Mouse (Mus musculus): ENCODE results near the gene Rft1. TPM values are rescaled to one million over a fixed set of nuclear protein-coding genes. Genes with fewer than 3 reads are reported as not detected.
"Not testable (repeated sequence)": the region's sequence is repeated elsewhere in the genome, so short reads cannot be mapped to it uniquely, and the experiment has no call there.

Rft1 gene
- polyA plus RNA-seq, 1 experiment from 2014 or later = 4.1 TPM

- H3K36me3 ChIP-seq (ENCODE audit: control insufficient read depth, insufficient read depth); ATAC-seq (ENCODE audit: low read depth); H3K9ac ChIP-seq (ENCODE audit: low read depth, low read length); H3K27ac ChIP-seq (ENCODE audit: low read length); H3K4me3 ChIP-seq (ENCODE audit: low read depth, low read length); H3K9me3 ChIP-seq (replicated peaks; ENCODE audit: control insufficient read depth, low read length); H3K4me2 ChIP-seq (ENCODE audit: low read depth, low read length): not testable (repeated sequence)
- WGBS (ENCODE audit: insufficient replicate concordance) = 91% methylated on average over 1 of the region's 1 CpGs
- H3K4me1 ChIP-seq (ENCODE audit: control insufficient read depth, low read depth, low read length) = peaks cover 13% of the 10 kb centered on the region
- H3K27me3 ChIP-seq (ENCODE audit: control insufficient read depth, insufficient read depth, low read depth, low read length) = peaks cover 10% of the 10 kb centered on the region
Observed at GRCm38 (mm10) chr14:30718696-30719095, 64.5 kb downstream of the Rft1 start.

- no peak overlapping the region for H3K27ac ChIP-seq (ENCODE audit: low read length)
- H3K9me3 ChIP-seq (replicated peaks; ENCODE audit: control insufficient read depth, low read length) = no peaks in the 10 kb centered on the region
- H3K4me1 ChIP-seq (ENCODE audit: control insufficient read depth, low read depth, low read length) = peaks cover 13% of the 10 kb centered on the region
- H3K4me3 ChIP-seq (ENCODE audit: low read depth, low read length) = no peak overlapping the region
- H3K36me3 ChIP-seq (ENCODE audit: control insufficient read depth, insufficient read depth) = no peaks in the 10 kb centered on the region
- no peak overlapping the region for H3K9ac ChIP-seq (ENCODE audit: low read depth, low read length)
- WGBS (ENCODE audit: insufficient replicate concordance) = 10% methylated on average over 1 of the region's 1 CpGs
- no peak overlapping the region for H3K4me2 ChIP-seq (ENCODE audit: low read depth, low read length)
- no peak for ATAC-seq (ENCODE audit: low read depth)
- peaks cover 9% of the 10 kb centered on the region for H3K27me3 ChIP-seq (ENCODE audit: control insufficient read depth, insufficient read depth, low read depth, low read length)
Observed at GRCm38 (mm10) chr14:30719514-30719913, 65.4 kb downstream of the Rft1 start.

GRCm38 (mm10) chr14:30721850-30722249 lies 67.7 kb downstream of the Rft1 start:
- no peak overlapping the region for H3K9ac ChIP-seq (ENCODE audit: low read depth, low read length)
- peaks cover 7% of the 10 kb centered on the region for H3K4me1 ChIP-seq (ENCODE audit: control insufficient read depth, low read depth, low read length)
- H3K9me3 ChIP-seq (replicated peaks; ENCODE audit: control insufficient read depth, low read length) = no peaks in the 10 kb centered on the region
- H3K4me2 ChIP-seq (ENCODE audit: low read depth, low read length) = no peak overlapping the region
- H3K4me3 ChIP-seq (ENCODE audit: low read depth, low read length) = no peak overlapping the region
- no peaks in the 10 kb centered on the region for H3K27me3 ChIP-seq (ENCODE audit: control insufficient read depth, insufficient read depth, low read depth, low read length)
- H3K27ac ChIP-seq (ENCODE audit: low read length) = no peak overlapping the region
- no peak for ATAC-seq (ENCODE audit: low read depth)
- 79% methylated on average over 1 of the region's 1 CpGs for WGBS (ENCODE audit: insufficient replicate concordance)
- no peaks in the 10 kb centered on the region for H3K36me3 ChIP-seq (ENCODE audit: control insufficient read depth, insufficient read depth)

- WGBS (ENCODE audit: insufficient replicate concordance) = 68% methylated on average over 5 of the region's 5 CpGs
- H3K27ac ChIP-seq (ENCODE audit: low read length) = no peak overlapping the region
- no peak overlapping the region for H3K9ac ChIP-seq (ENCODE audit: low read depth, low read length)
- ATAC-seq (ENCODE audit: low read depth) = no peak
- no peak overlapping the region for H3K4me3 ChIP-seq (ENCODE audit: low read depth, low read length)
- H3K27me3 ChIP-seq (ENCODE audit: control insufficient read depth, insufficient read depth, low read depth, low read length) = no peaks in the 10 kb centered on the region
- peaks cover 7% of the 10 kb centered on the region for H3K4me1 ChIP-seq (ENCODE audit: control insufficient read depth, low read depth, low read length)
- H3K4me2 ChIP-seq (ENCODE audit: low read depth, low read length) = no peak overlapping the region
- no peaks in the 10 kb centered on the region for H3K9me3 ChIP-seq (replicated peaks; ENCODE audit: control insufficient read depth, low read length)
- H3K36me3 ChIP-seq (ENCODE audit: control insufficient read depth, insufficient read depth) = no peaks in the 10 kb centered on the region
Observed at GRCm38 (mm10) chr14:30722406-30722805, 68.2 kb downstream of the Rft1 start.

- H3K9ac ChIP-seq (ENCODE audit: low read depth, low read length) = no peak overlapping the region
- no peak overlapping the region for H3K4me3 ChIP-seq (ENCODE audit: low read depth, low read length)
- H3K9me3 ChIP-seq (replicated peaks; ENCODE audit: control insufficient read depth, low read length) = no peaks in the 10 kb centered on the region
- H3K27me3 ChIP-seq (ENCODE audit: control insufficient read depth, insufficient read depth, low read depth, low read length) = no peaks in the 10 kb centered on the region
- no peaks in the 10 kb centered on the region for H3K36me3 ChIP-seq (ENCODE audit: control insufficient read depth, insufficient read depth)
- no peak for ATAC-seq (ENCODE audit: low read depth)
- H3K27ac ChIP-seq (ENCODE audit: low read length) = no peak overlapping the region
- peaks cover 12% of the 10 kb centered on the region for H3K4me1 ChIP-seq (ENCODE audit: control insufficient read depth, low read depth, low read length)
- 51% methylated on average over 3 of the region's 3 CpGs for WGBS (ENCODE audit: insufficient replicate concordance)
- H3K4me2 ChIP-seq (ENCODE audit: low read depth, low read length) = no peak overlapping the region
Observed at GRCm38 (mm10) chr14:30731896-30732295, 77.7 kb downstream of the Rft1 start.

- peak; percentile 76 for ATAC-seq (ENCODE audit: low read depth)
- Histone ChIP-seq H3K9me3 (replicated peaks; ENCODE audit: control insufficient read depth, low read length) (no peaks in the 10 kb centered on the region), H3K27me3 (ENCODE audit: control insufficient read depth, insufficient read depth, low read depth, low read length) (no peaks in the 10 kb centered on the region), H3K4me3 (ENCODE audit: low read depth, low read length) (no peak overlapping the region), H3K9ac (ENCODE audit: low read depth, low read length) (no peak overlapping the region), H3K4me1 (ENCODE audit: control insufficient read depth, low read depth, low read length) (peaks cover 12% of the 10 kb centered on the region), H3K27ac (ENCODE audit: low read length) (no peak overlapping the region), H3K4me2 (ENCODE audit: low read depth, low read length) (peak overlapping the region; percentile 19), H3K36me3 (ENCODE audit: control insufficient read depth, insufficient read depth) (no peaks in the 10 kb centered on the region)
- WGBS (ENCODE audit: insufficient replicate concordance) = 78% methylated on average over 5 of the region's 5 CpGs
Observed at GRCm38 (mm10) chr14:30734665-30735064, 80.5 kb downstream of the Rft1 start.

GRCm38 (mm10) chr14:30735810-30736209 lies 81.7 kb downstream of the Rft1 start:
- Histone ChIP-seq H3K9me3 (replicated peaks; ENCODE audit: control insufficient read depth, low read length) (no peaks in the 10 kb centered on the region), H3K4me1 (ENCODE audit: control insufficient read depth, low read depth, low read length) (peaks cover 7% of the 10 kb centered on the region), H3K27me3 (ENCODE audit: control insufficient read depth, insufficient read depth, low read depth, low read length) (no peaks in the 10 kb centered on the region), H3K27ac (ENCODE audit: low read length) (no peak overlapping the region), H3K4me2 (ENCODE audit: low read depth, low read length) (no peak overlapping the region), H3K9ac (ENCODE audit: low read depth, low read length) (no peak overlapping the region), H3K36me3 (ENCODE audit: control insufficient read depth, insufficient read depth) (no peaks in the 10 kb centered on the region), H3K4me3 (ENCODE audit: low read depth, low read length) (no peak overlapping the region)
- ATAC-seq (ENCODE audit: low read depth) = no peak
- 50% methylated on average over 3 of the region's 3 CpGs for WGBS (ENCODE audit: insufficient replicate concordance)

GRCm38 (mm10) chr14:30736413-30736812 lies 82.3 kb downstream of the Rft1 start:
- ATAC-seq (ENCODE audit: low read depth) = no peak
- no peak overlapping the region for H3K4me2 ChIP-seq (ENCODE audit: low read depth, low read length)
- H3K27ac ChIP-seq (ENCODE audit: low read length) = no peak overlapping the region
- no peaks in the 10 kb centered on the region for H3K36me3 ChIP-seq (ENCODE audit: control insufficient read depth, insufficient read depth)
- no peaks in the 10 kb centered on the region for H3K9me3 ChIP-seq (replicated peaks; ENCODE audit: control insufficient read depth, low read length)
- no peak overlapping the region for H3K9ac ChIP-seq (ENCODE audit: low read depth, low read length)
- no peaks in the 10 kb centered on the region for H3K27me3 ChIP-seq (ENCODE audit: control insufficient read depth, insufficient read depth, low read depth, low read length)
- H3K4me1 ChIP-seq (ENCODE audit: control insufficient read depth, low read depth, low read length) = peaks cover 7% of the 10 kb centered on the region
- 49% methylated on average over 1 of the region's 1 CpGs for WGBS (ENCODE audit: insufficient replicate concordance)
- no peak overlapping the region for H3K4me3 ChIP-seq (ENCODE audit: low read depth, low read length)
